Mouse (Mus musculus) neutrophil, adult 5-6 weeks (primary cell): ENCODE data around the gene Dirc2. TPM values are rescaled to one million over a fixed set of nuclear protein-coding genes. Genes with fewer than 3 reads are reported as not detected.

ENCODE experiments used
- ATAC-seq: fragments of 151-379, 151-347 bp; 2 replicates; pipeline ENCODE4 v1.8.0; 2017; ENCODE audit warnings: mild to moderate bottlenecking, moderate TSS enrichment; ENCODE audit not compliant: insufficient number of reproducible peaks, poor library complexity, low FRiP score, severe bottlenecking; ENCODE audit errors: extremely low read depth
- total RNA-seq: library from RNA; stranded (forward); fragments of 200-1000 nt; gene quantifications from 2 replicates; pipeline ENCODE4 v1.2.3, GENCODE M21; 2017

Gene Dirc2
- total RNA-seq, 1 experiment from 2014 or later = 10.4 TPM

- 0 out of 2 replicates have a peak, but pooled peaks have one; percentile 34 for ATAC-seq
These were observed 21.5 kb downstream of the Dirc2 start for GRCm38 (mm10) chr16:35747417-35748236.

- peak; percentile 53; the same call in 1 of the 2 replicates for ATAC-seq
These were observed 26.8 kb downstream of the Dirc2 start for GRCm38 (mm10) chr16:35742251-35742937.

DNA sequence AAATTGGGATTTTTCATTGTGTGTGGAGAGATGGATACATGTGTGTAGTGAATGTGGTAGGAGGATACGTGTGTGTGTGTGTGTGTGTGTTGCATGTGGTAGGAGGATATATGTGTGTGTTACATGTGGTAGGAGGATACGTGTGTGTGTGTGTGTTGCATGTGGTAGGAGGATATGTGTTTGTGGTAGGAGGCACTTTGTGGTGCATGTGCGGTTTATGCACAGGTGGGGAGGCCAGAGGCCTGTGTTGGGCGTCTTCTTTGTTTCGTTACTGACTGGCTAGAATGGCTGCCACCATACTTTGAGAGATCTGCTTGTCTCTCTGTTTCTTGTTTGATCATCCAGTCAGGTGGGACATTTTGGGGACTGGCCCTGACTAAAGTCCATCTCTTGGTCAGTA lies 27.5 kb downstream of the Dirc2 start:
- no peak for ATAC-seq

DNA sequence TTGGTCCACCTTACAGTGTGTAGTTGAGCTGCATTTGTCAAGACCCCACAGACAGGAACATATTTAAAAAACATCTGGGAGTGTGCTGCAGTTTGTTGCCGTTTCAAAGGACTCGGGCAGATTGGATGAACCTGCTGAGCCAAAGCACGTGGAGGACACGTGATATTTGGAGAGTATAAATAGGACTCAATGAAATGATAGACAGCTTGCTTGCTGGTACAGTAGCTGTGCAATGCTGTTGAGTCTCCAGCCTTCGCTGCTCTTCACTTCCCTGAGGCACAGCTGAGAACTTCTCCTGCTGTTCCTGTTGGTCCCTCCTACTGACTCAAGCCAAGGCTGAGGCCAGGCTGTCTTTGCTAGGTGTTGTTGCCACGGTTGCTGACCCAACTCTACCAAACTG lies 28.2 kb downstream of the Dirc2 start:
- no peak for ATAC-seq

DNA sequence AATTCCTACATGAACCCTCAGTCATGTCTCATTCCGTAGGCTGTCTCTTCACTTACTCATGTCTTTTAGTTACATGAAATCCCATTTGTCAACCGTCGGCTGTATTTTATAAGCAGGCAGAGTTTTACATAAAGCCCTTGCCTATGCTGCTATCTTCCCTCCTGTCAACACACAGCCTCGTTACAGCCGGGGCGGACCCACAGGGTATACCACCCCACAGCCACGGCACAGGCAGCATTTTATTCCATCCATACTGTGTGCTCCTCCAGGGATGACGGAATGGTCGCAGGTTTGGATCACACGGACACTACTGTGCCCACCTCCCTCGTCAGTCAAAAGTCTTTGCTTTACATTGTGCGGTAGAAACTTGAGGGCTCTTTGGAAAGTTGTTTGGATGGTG lies 28.8 kb downstream of the Dirc2 start:
- no peak for ATAC-seq

DNA sequence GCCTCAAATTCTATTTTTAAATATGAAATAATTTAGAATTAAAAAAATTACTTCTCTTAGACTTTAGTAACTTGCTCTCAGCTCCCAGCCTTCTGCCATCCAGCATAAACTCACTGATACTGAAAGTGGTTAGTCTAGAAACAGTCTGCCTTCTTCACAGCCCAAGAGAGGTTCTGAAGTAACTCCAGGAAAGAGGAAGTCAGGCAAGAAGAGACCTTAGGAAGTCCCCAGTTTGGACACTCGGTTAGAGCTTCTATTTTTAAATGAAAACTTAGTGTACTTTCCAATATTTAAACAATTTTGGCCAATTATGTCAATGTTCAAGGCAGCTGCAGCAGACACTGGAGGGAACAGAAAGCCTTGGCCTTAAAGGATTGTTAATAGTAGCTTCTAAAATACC lies 29.6 kb downstream of the Dirc2 start:
- no peak for ATAC-seq

GRCm38 (mm10) chr16:35738096-35738767 lies 30.9 kb downstream of the Dirc2 start:
- no peak for ATAC-seq

DNA sequence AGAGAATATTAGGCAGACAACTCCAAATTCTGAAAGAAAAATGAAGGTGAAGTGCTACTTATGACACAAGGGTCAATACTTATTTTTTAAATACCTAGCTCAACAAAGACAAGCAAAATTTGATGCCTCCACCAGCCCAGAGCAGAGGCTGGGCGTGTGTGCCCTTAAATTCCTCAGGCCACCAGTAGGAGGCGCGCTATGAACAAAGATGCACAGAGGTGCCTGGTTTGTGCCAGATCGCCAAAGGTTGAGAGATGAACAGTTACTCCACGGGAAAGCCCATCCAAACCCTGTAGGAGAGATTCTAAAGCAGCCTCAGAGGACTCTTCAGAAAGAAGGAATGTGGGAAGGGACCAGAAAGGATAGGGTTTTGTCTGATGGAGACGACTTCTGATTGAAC lies 35.1 kb downstream of the Dirc2 start:
- ATAC-seq = peak; percentile 86

- ATAC-seq = no peak
These were observed 37.1 kb downstream of the Dirc2 start for GRCm38 (mm10) chr16:35732096-35732495.

DNA sequence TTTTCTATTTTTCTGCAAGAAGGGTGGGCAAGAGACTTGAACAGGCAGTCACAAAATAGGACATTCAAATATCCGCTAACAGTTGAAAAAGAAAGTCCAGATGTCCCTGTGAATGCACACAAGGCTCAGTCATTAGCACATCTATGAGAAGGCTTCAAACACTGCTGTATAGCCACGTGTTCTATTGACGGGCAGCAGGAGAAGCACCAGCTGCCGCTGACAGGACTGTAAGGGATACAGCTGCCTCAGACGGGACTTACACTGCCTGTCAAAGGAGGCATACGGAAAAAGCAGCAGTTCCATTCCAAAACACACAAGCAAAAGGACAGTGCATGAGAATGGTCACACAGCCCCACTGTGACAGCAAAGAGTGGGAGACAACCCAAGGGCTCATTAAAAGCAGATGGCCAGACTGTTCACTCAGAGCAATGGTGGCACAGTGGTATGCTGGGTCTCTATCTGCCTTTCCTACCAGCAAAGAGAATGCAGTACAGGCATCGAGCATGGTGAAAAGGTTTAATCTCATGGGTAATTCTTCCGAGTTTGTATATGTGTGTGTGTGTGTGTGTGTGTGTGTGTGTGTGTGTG lies 39.9 kb downstream of the Dirc2 start:
- ATAC-seq = no peak

GRCm38 (mm10) chr16:35726601-35727000 lies 42.6 kb downstream of the Dirc2 start:
- ATAC-seq = no peak

DNA sequence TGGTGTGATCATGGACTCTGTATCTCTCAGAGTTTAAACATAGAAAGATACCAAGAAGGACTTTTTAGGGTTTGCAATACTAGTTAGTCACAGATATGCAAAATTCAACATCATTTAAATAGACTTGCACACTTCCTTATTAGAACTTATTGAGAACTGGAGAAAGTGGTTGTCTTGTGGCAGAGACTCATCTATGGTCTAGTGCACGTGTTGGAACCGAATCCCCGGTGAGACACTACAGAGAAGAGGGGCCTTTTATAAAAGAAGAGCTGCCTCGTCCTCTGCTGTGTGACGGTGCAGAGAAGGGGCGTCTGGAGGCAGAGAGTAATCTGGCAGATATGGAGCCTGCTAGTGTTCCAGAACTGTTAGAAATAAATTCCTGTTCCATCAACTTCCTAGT lies 44.6 kb downstream of the Dirc2 start:
- ATAC-seq = no peak

DNA sequence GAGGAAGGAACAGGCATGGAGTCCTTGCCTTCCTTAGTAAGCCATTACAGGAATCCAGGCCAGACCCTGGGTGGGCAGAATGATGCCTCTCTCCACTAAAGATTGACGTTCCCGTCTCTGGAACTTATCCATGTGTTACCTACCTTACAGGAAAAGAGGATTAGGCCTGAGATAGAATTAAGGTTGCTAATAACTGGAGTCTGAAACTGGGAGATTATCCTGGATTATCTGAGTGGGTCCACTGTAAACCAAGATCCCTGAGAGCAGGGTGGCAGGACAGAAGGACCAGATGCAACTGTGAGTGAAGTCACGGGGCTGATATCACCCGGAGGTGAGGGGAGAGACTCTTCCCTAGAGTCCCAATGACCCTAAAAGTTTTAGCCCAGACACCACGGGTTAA lies 51.4 kb downstream of the Dirc2 start:
- no peak for ATAC-seq

GRCm38 (mm10) chr16:35716257-35716656 lies 52.9 kb downstream of the Dirc2 start:
- no peak for ATAC-seq

DNA sequence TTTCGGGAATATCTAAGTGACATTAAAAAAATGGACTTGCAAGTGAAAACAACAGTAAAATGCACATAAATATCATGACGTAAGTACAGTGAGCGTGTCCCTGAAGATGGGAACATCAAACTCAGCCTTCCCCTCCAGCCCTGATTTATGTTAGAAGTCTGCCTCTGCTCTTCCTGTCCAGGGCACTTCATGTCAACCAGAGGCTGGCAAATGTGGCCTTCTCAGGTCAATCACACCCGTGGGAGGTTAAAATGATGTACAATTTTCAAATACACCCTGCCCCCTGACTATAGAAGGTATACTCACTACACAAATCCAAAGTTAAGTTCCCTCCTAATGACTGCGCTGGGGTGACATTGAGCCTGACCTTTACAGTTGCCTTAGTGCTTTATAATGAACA lies 53.4 kb downstream of the Dirc2 start:
- no peak for ATAC-seq

- ATAC-seq = no peak
These were observed 53.8 kb downstream of the Dirc2 start for GRCm38 (mm10) chr16:35715350-35715749.

DNA sequence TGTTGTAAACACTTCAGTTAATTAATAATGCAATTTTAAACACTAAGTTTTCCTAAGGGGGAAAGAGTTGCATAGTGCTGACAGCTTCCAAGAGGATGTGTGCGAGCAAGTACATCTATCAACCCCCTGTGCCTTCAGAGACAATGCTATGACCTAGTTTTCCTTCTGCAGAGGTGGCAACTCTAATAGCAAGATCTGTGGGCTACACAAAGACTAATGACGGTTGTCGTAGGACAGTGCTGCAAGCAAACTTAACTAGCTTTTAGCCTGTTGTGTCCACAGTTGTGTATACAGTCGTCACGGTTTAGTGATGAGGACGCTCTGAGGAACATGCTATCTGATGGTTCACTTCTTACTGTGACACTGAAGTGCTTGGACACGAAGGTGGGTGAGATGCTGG lies 54.5 kb downstream of the Dirc2 start:
- ATAC-seq = no peak

DNA sequence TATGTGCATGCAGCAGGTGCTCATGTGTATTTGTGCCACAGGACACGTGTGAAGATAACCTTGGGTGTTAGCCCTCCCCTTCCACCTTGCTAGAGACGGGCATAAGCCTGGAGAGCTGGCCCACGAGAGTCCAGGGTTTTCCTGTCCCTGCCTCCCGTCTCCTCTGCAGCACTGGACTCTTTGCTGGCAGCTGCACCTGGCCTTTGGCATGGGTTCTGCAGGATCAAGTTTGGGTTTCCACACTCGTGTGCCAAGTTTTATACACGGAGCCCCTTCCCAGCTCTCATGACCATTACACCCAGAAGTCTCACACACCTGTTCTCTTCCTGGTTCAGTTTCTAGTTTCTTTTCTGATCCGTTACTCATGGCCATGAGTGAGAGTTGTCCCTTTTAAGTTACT lies 55.5 kb downstream of the Dirc2 start:
- ATAC-seq = no peak

GRCm38 (mm10) chr16:35711004-35711403 lies 58.2 kb downstream of the Dirc2 start:
- no peak for ATAC-seq

DNA sequence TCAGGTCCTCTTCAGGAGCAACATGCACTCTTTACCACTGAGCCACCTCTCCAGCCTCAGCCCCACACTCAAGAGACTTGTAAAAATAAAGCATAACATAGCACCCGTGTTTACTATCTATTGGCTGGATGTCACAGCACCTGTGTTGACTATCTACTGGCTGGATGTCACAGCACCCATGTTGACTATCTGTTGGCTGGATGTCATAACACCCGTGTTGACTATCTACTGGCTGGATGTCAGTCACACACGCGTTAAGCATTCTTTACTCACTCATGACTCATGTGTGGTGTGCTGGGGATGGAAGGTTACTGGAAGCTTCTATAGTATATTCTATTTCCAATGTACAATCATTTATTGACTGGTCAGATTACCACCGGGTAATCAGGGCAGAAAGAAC lies 62.2 kb downstream of the Dirc2 start:
- no peak for ATAC-seq
